Mouse (Mus musculus) frontal cortex, postnatal 10 days (tissue): ENCODE results near the gene Calhm2.

ENCODE experiments used
- DNase-seq, 2 experiments: peaks; one replicate each; pipeline ENCODE4 v3.0.0; 2022; ENCODE audit warnings: low spot score in 2 of 2, mixed read lengths in 1 of 2

The Calhm2 gene

GRCm38 (mm10) chr19:47067924-47068611, 70.0 kb downstream of the Calhm2 start:
- DNase-seq, result peak; percentile 76 to 82

GRCm38 (mm10) chr19:47067096-47067882, 70.8 kb downstream of the Calhm2 start, which contains the start of gene Taf5:
Gene Taf5 (plus strand): TSS chr19:47067746.
- peak; percentile 93 to 97 for DNase-seq

- no peak for DNase-seq
Observed at GRCm38 (mm10) chr19:47065860-47066259, 72.2 kb downstream of the Calhm2 start.

DNA sequence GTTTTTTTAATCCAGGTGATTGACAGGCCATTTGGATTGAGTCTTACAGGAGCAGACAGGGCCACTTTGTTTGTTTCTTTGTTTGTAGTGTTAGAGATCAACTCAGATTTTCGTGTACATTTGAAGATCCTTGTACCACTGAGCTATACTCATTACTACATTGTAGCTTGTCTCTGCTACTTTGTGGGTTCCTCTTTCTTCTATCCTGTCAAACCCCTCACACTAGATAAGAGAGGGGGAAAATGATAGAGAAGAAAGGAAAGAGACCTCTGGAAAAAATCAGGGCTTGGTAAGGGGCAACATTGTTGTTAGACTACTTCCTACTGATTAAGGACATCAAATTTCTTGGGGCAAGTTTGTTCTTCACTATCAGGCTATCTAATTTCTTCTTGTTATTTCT, 80.4 kb downstream of the Calhm2 start:
- no peak for DNase-seq
